Mouse (Mus musculus) 416B (cell line): ENCODE results near the gene Gm37240.

Experiments used
- DNase-seq: peaks from one replicate; pipeline ENCODE4 v3.0.0; 2011; ENCODE audit warnings: low read depth

Gm37240 gene

GRCm38 (mm10) chr3:85827283-85827682 lies 60.0 kb downstream of the Gm37240 start:
- DNase-seq: no peak

- no peak for DNase-seq
Observed at GRCm38 (mm10) chr3:85820839-85821548, 66.3 kb downstream of the Gm37240 start.

- DNase-seq: no peak
Observed at GRCm38 (mm10) chr3:85819319-85819718, 68.0 kb downstream of the Gm37240 start.

DNA sequence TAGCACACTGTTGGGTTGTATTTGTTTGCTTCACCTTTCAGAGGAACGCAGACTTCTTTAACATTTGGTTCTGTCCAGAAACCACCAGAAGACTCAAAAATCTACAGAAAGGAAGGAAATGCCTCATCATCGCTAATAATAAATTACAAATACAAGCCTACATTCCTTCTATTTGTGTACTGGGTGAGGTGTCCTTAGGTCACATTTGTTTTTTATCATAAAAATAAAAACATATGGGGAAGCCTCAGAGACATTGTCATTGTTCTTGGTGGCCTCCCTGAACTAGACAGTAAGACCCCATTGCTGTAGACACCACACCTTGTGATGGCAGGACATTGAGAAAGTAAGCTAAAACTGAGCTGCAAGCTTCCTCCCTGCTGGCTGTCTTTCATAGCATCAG lies 70.1 kb downstream of the Gm37240 start, which contains the start of gene Fam160a1:
TSS of gene Fam160a1 (minus strand) at position 101 of the 400 bp plus-strand sequence.
- no peak for DNase-seq

- DNase-seq: no peak
Observed at GRCm38 (mm10) chr3:85814241-85814640, 73.1 kb downstream of the Gm37240 start.

DNA sequence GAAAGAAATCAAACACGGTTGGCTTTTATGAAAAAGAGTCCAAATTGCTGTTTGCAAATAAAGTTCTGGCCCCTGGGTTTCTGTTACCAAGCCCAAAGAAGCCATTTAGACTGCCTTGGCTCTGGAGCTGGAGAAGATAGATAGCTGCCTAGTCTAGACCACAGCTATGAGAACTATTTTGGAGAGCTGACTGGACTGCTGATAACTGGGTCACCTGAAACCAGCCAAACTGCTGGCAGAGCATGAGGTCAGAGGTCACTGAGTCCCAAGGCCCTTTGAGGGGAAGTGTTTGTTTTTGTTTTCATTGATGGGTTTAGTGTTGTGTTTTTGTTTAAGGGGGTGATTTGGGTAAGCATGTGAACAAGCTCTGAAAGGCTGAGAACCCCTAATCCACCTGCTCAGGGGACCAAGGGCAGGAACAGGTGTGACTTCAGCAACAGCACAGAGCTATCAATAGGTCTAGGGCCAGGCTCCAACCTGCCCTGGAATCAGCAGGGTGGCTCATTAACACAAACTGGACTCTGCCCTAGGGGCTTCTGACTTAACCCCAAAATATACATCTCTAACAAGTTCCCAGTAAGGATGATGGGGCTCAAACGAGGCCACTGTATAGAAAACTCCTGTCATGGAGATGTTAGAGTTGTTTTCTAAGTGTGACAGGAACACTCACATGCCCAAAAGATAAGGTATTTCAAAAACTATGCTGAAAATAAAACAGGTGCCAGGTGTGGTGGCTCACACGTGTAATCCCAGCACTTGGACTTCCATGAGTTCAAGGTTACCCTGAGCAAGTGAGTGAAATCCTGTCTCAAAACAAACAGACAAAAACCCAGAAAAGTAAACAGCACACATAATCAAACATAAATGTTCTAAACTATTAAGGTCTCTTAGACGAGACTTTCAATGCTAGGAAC lies 74.0 kb downstream of the Gm37240 start:
- no peak for DNase-seq

- DNase-seq: no peak
Observed at GRCm38 (mm10) chr3:85812010-85812409, 75.3 kb downstream of the Gm37240 start.

DNA sequence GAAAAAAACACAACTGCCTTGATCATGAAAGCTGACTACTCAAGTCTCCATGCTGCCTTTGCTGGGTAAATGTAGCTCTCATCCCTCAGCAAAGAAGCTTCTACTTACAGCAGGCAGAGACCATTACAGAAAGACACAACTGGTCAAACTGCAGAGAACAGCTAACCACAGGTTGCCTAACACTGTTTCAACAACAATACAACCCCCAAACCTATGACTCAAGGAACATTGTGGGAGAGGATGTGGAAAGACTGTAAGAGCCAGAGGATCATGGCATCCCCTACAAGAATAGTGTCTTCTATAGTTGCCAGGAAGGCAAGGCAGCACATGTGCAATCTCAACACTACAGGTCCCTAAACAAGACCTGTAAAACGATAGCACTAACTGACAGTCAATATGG lies 94.2 kb downstream of the Gm37240 start:
- DNase-seq: peak; percentile 36

- no peak for DNase-seq
Observed at GRCm38 (mm10) chr3:85789748-85790147, 97.6 kb downstream of the Gm37240 start.

DNA sequence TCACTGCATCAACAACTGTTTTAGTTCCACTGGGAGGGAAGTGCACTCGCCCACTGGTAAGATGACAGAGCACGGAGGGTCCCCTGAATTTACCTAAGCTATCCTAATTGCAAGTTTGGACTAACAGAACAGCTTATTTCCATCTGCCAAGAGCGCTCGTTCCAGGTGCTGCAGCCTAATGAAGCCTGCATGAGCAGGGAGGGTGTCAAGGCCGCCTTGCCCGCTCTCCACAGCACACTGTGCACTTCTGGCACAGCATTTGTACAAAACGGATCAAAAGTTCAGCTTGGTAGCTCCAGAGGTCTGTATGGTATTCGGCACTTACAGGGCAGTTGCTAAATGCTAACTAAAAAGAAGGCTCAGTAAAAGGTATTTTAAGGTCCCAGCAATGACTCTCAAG lies 100.8 kb downstream of the Gm37240 start:
- no peak for DNase-seq

DNA sequence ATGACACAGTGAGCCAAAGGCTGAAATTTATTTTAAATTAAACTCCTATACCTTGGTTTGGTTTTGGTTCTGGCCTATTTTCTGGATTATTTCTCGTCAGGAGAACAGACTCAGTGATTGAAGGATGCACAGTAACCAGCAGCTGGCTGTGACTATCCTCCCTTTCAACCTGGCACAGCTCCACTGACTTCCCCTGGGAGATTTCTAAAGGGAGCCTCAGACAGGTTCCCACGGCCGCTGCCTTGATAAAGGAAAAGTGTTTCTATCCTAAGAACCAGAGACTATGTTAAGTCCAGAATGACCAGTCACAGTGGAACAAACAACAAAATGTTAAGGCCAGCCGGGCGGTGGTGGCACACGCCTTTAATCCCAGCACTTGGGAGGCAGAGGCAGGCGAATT lies 106.4 kb downstream of the Gm37240 start:
- no peak for DNase-seq

- DNase-seq: no peak
Observed at GRCm38 (mm10) chr3:85780332-85780731, 107.0 kb downstream of the Gm37240 start.

GRCm38 (mm10) chr3:85777841-85778240 lies 109.5 kb downstream of the Gm37240 start:
- DNase-seq: no peak

- DNase-seq: no peak
Observed at GRCm38 (mm10) chr3:85777356-85777755, 110.0 kb downstream of the Gm37240 start.

GRCm38 (mm10) chr3:85776707-85777106 lies 110.6 kb downstream of the Gm37240 start:
- DNase-seq: no peak

DNA sequence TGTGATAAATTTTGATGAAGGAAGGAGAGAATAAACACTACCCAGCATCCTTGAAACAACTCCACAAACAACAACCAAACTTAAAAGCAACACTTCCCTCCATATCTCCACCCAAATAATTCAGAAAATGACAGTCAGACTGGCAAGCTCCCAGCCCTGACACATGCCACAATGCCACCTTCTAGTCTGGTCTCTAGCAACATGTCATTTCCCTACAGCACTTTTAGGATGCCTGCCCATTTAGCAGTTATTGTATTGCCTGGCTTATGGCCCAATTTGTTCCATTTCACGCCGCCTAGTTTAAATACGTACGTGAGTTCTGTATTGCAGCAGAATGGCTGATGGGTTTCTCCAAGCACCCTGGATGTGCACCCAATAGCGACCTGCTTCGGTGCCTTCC lies 111.2 kb downstream of the Gm37240 start:
- DNase-seq: no peak

GRCm38 (mm10) chr3:85773886-85774285 lies 113.4 kb downstream of the Gm37240 start:
- no peak for DNase-seq

DNA sequence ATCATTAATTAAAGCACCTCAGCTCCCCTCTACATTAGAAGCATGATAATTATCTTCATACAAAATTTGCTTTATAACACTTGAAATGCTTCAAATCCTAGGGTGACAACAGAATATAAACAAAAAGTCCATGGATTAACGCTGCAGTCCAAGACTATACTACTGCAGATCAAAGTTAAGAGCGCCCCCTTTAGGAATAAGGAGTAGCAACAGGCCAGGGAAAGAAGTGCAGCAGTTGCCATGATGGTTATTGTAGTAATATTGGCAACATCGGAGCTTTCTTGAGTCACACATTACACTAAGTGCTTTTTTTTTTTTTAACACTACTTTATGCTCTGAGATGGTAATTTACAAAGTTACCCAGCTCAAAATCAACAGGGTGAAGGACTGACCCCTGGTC lies 113.9 kb downstream of the Gm37240 start:
- DNase-seq: peak; percentile 26

- DNase-seq: no peak
Observed at GRCm38 (mm10) chr3:85764937-85765337, 122.4 kb downstream of the Gm37240 start.

- DNase-seq: no peak
Observed at GRCm38 (mm10) chr3:85764008-85764834, 123.1 kb downstream of the Gm37240 start.

DNA sequence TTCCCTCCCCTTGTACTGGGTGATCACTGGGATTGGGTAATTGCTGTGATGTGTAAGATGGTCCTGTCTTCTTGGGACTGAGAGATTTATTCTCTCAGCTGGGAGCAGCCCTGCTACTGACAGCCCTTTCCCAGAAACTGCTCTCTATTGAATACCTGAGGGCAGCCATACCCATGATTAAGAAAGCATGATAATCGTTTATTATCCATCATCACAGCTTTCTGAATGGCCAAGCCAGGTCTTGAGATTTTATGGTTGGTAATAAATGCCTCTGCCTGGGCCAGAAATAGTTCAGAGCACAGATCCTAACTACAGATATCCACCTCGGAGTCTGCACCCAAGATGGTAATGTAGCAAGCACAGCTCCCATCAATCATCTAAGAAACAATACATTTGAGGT lies 129.4 kb downstream of the Gm37240 start:
- DNase-seq: no peak

DNA sequence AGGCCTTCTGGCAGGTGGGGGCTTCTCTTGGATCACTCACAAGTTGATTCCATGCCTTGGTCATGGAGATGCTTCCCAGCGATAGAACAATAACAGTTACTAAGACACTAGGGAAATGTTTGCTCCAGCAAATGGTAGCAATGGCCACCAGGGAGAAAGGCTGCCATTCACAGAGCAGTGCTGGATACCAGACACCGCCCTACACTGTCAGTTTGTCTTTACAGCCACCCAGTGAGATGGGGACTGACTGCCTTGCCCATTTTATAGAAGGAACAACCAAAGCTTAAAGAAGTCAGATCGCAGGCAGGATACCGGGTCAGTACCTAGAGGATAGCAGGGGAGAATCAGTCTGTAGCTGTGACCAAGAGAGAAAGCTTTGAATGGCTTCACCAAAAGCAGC lies 129.9 kb downstream of the Gm37240 start:
- DNase-seq: no peak
